Mouse (Mus musculus) spleen, adult 12 weeks (tissue): ENCODE data around the gene Gpr183.

ENCODE experiments used
- DNase-seq: peaks from one replicate; pipeline ENCODE4 v3.0.0; 2022; ENCODE audit warnings: low spot score

Gene Gpr183

DNA sequence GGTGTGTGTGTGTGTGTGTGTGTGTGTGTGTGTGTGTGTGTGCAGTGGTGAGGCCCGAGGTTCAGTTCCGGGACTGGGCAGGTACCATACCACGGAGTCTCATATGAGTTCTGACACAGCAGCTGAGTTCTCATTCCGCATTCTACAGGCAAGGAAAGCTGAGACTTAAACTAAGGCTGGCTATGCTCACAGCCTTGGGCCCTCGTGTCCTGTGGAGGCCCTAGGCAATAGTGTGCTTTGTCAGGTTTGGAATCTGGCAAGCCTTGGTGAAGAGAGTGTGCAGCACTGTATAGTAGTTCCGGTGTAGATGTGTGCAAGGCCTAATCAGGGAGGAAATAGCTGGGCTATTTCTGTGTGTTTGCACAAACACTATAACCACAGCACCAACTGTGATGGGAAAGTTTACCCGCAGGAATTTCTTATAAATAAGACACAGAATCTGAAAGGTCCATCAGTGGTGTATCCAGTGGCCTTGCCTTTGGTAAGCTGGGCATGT lies 61.6 kb downstream of the Gpr183 start:
- no peak for DNase-seq
